Mouse (Mus musculus) erythroblast, embryonic 14.5 days (primary cell): ENCODE measurements around the gene Foxp1. TPM values are rescaled to one million over a fixed set of nuclear protein-coding genes. Genes with fewer than 3 reads are reported as not detected.

Experiments
- H3K27me3 ChIP-seq: 2 replicates; pipeline ENCODE4 v1.6.1; 2012; ENCODE audit warnings: inconsistent platforms; ENCODE audit not compliant: control insufficient read depth
- H3K36me3 ChIP-seq: 2 replicates; pipeline ENCODE4 v1.6.1; 2012; ENCODE audit warnings: mild to moderate bottlenecking, inconsistent platforms; ENCODE audit not compliant: control insufficient read depth
- H3K4me1 ChIP-seq: 2 replicates; pipeline ENCODE4 v1.6.1; 2012; ENCODE audit warnings: inconsistent platforms; ENCODE audit not compliant: control insufficient read depth
- H3K4me3 ChIP-seq: replicated peaks from 2 replicates; pipeline ENCODE3; 2012; ENCODE audit warnings: moderate library complexity, mild to moderate bottlenecking, inconsistent platforms
- H3K9me3 ChIP-seq: 2 replicates; pipeline ENCODE4 v1.6.1; 2012; ENCODE audit warnings: low read length, inconsistent platforms, mixed read lengths; ENCODE audit not compliant: control insufficient read depth
- GATA1 ChIP-seq: IDR thresholded peaks from 2 replicates; pipeline ENCODE4 v1.6.1; 2012; ENCODE audit warnings: low read length, inconsistent platforms, mixed read lengths
- TAL1 ChIP-seq: IDR thresholded peaks from 3 replicates; pipeline ENCODE4 v1.6.1; 2012; ENCODE audit warnings: low read length, inconsistent platforms, mixed read lengths
- polyA plus RNA-seq: library from polyadenylated mRNA; stranded (reverse); fragments of >175 nt; gene quantifications from 2 replicates; pipeline ENCODE4 v1.2.3, GENCODE M21; 2012

The Foxp1 gene
- polyA plus RNA-seq, 1 experiment: 1.7 TPM

GRCm38 (mm10) chr6:99369931-99370330 is 152.6 kb downstream of the Foxp1 start:
- H3K27me3 ChIP-seq: no peaks in the 10 kb centered on the region
- TF ChIP-seq TAL1: no peak
- no peak for TF ChIP-seq GATA1
- H3K4me3 ChIP-seq: no peak overlapping the region
- no peaks in the 10 kb centered on the region for H3K36me3 ChIP-seq
- no peaks in the 10 kb centered on the region for H3K4me1 ChIP-seq
- no peaks in the 10 kb centered on the region for H3K9me3 ChIP-seq

- H3K27me3 ChIP-seq: no peaks in the 10 kb centered on the region
- H3K4me3 ChIP-seq: no peak overlapping the region
- H3K9me3 ChIP-seq: no peaks in the 10 kb centered on the region
- no peaks in the 10 kb centered on the region for H3K36me3 ChIP-seq
- H3K4me1 ChIP-seq: no peaks in the 10 kb centered on the region
- TF ChIP-seq GATA1 (no peak), TAL1 (no peak)
Measured at GRCm38 (mm10) chr6:99369156-99369555, 153.4 kb downstream of the Foxp1 start.

- Histone ChIP-seq H3K4me3 (no peak overlapping the region), H3K36me3 (no peaks in the 10 kb centered on the region)
- TF ChIP-seq GATA1: no peak
- TF ChIP-seq TAL1: no peak
Measured at GRCm38 (mm10) chr6:99368118-99368753, 154.3 kb downstream of the Foxp1 start.

GRCm38 (mm10) chr6:99364545-99364944 is 158.0 kb downstream of the Foxp1 start:
- no peaks in the 10 kb centered on the region for H3K36me3 ChIP-seq
- no peaks in the 10 kb centered on the region for H3K4me1 ChIP-seq
- TF ChIP-seq TAL1 (no peak), GATA1 (no peak)
- H3K9me3 ChIP-seq: no peaks in the 10 kb centered on the region
- H3K27me3 ChIP-seq: no peaks in the 10 kb centered on the region
- H3K4me3 ChIP-seq: no peak overlapping the region

More at GRCm38 (mm10) chr6:99368118-99368753, 154.3 kb downstream of the Foxp1 start:
- Histone ChIP-seq H3K9me3 (no peaks in the 10 kb centered on the region), H3K4me1 (no peaks in the 10 kb centered on the region), H3K27me3 (no peaks in the 10 kb centered on the region)

GRCm38 (mm10) chr6:99360581-99360980 is 161.9 kb downstream of the Foxp1 start:
- TF ChIP-seq GATA1 (no peak), TAL1 (no peak)
- Histone ChIP-seq H3K4me3 (no peak overlapping the region), H3K27me3 (no peaks in the 10 kb centered on the region), H3K4me1 (no peaks in the 10 kb centered on the region), H3K36me3 (no peaks in the 10 kb centered on the region), H3K9me3 (no peaks in the 10 kb centered on the region)

- no peaks in the 10 kb centered on the region for H3K27me3 ChIP-seq
- H3K4me3 ChIP-seq: no peak overlapping the region
- no peaks in the 10 kb centered on the region for H3K4me1 ChIP-seq
- TF ChIP-seq GATA1 (no peak), TAL1 (no peak)
- no peaks in the 10 kb centered on the region for H3K36me3 ChIP-seq
- H3K9me3 ChIP-seq: no peaks in the 10 kb centered on the region
Measured at GRCm38 (mm10) chr6:99359765-99360499, 162.6 kb downstream of the Foxp1 start.

GRCm38 (mm10) chr6:99359036-99359698 is 163.4 kb downstream of the Foxp1 start:
- Histone ChIP-seq H3K4me3 (no peak overlapping the region), H3K36me3 (no peaks in the 10 kb centered on the region), H3K27me3 (no peaks in the 10 kb centered on the region), H3K9me3 (no peaks in the 10 kb centered on the region), H3K4me1 (no peaks in the 10 kb centered on the region)
- TF ChIP-seq GATA1: no peak

- Histone ChIP-seq H3K4me1 (no peaks in the 10 kb centered on the region), H3K27me3 (no peaks in the 10 kb centered on the region), H3K4me3 (no peak overlapping the region), H3K36me3 (no peaks in the 10 kb centered on the region), H3K9me3 (no peaks in the 10 kb centered on the region)
- TF ChIP-seq TAL1: no peak
- TF ChIP-seq GATA1: no peak
Measured at GRCm38 (mm10) chr6:99357931-99358330, 164.6 kb downstream of the Foxp1 start.

- no peaks in the 10 kb centered on the region for H3K36me3 ChIP-seq
- peaks cover 10% of the 10 kb centered on the region for H3K4me1 ChIP-seq
- no peak for TF ChIP-seq TAL1
- no peak for TF ChIP-seq GATA1
- no peak overlapping the region for H3K4me3 ChIP-seq
- no peaks in the 10 kb centered on the region for H3K27me3 ChIP-seq
- H3K9me3 ChIP-seq: no peaks in the 10 kb centered on the region
Measured at GRCm38 (mm10) chr6:99354338-99354737, 168.2 kb downstream of the Foxp1 start.
